Mouse (Mus musculus) gonadal fat pad, adult 2 months (tissue): ENCODE results near the gene Rb1. TPM values are rescaled to one million over a fixed set of nuclear protein-coding genes. Genes with fewer than 3 reads are reported as not detected.

Experiments used
- DNase-seq: peaks from one replicate; pipeline ENCODE4 v3.0.0-alpha.2; 2012; ENCODE audit warnings: low read depth
- polyA plus RNA-seq: library from polyadenylated mRNA; depleted of rRNA; stranded (reverse); fragments of >200 nt; gene quantifications from 2 replicates; pipeline ENCODE4 v1.2.3, GENCODE M21; 2012; rRNA removed

Rb1 gene
- polyA plus RNA-seq, 1 experiment = 8.8 TPM

GRCm38 (mm10) chr14:73162192-73162800, 163.3 kb downstream of the Rb1 start:
- DNase-seq = no peak

GRCm38 (mm10) chr14:73161303-73161702, 164.3 kb downstream of the Rb1 start:
- DNase-seq = no peak

- no peak for DNase-seq
Observed at GRCm38 (mm10) chr14:73148125-73148524, 177.5 kb downstream of the Rb1 start.

- DNase-seq = no peak
Observed at GRCm38 (mm10) chr14:73146721-73147120, 178.9 kb downstream of the Rb1 start.

- DNase-seq = no peak
Observed at GRCm38 (mm10) chr14:73145531-73145930, 180.1 kb downstream of the Rb1 start.

GRCm38 (mm10) chr14:73143710-73144420, 181.8 kb downstream of the Rb1 start:
- DNase-seq = no peak

- DNase-seq = no peak
Observed at GRCm38 (mm10) chr14:73142896-73143709, 182.5 kb downstream of the Rb1 start.

- no peak for DNase-seq
Observed at GRCm38 (mm10) chr14:73142421-73142895, 183.2 kb downstream of the Rb1 start.

GRCm38 (mm10) chr14:73141800-73142199, 183.8 kb downstream of the Rb1 start:
- no peak for DNase-seq

- no peak for DNase-seq
Observed at GRCm38 (mm10) chr14:73139866-73140265, 185.8 kb downstream of the Rb1 start.

GRCm38 (mm10) chr14:73138483-73138882, 187.1 kb downstream of the Rb1 start:
- DNase-seq = no peak

GRCm38 (mm10) chr14:73137234-73137633, 188.4 kb downstream of the Rb1 start:
- no peak for DNase-seq

Other genes starting within 250 kb of the Rb1 start
- 40.5 and 44.9 TPM in 2 replicates for gene Rcbtb2, start 202.8 kb downstream of the Rb1 start, polyA plus RNA-seq
- gene Lpar6, start 87.9 kb downstream of the Rb1 start, polyA plus RNA-seq = 5.4 and 7.2 TPM in 2 replicates
- gene Itm2b, start 59.5 kb upstream of the Rb1 start, polyA plus RNA-seq = 6,968 and 7,905 TPM in 2 replicates
- gene Med4, start 184.2 kb upstream of the Rb1 start, polyA plus RNA-seq = 19.9 and 20.1 TPM in 2 replicates
- 21.5 and 24.1 TPM in 2 replicates for gene Sucla2, start 199.5 kb upstream of the Rb1 start, polyA plus RNA-seq
- 2.0 and 2.3 TPM in 2 replicates for gene Nudt15, start 222.4 kb upstream of the Rb1 start, polyA plus RNA-seq